Mouse (Mus musculus): Measurements from ENCODE around the gene Scn5a. TPM values are rescaled to one million over a fixed set of nuclear protein-coding genes. Genes with fewer than 3 reads are reported as not detected.

The Scn5a gene
- total RNA-seq, 1 experiment from 2014 or later = not detected

DNA sequence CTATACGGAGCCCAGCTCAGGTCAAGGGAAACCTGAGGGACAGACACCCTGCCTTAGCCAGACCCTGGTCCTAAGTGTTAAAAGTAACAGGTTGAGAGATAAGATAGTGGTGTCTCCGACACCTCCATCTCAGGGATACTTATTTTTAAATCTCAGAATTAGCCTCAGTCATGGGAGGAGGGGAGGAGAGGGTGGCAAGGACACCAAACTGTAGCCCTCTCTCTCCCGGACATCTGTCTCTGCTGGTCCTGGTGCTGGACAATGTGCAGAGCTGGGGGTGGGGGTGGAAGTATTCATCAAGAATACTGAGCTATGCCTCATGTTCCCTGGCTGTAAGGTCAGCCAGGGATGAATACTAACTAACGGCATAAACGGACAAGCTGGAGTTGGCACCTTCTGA lies 62.0 kb downstream of the Scn5a start:
- ATAC-seq (replicated peaks; ENCODE audit: insufficient number of reproducible peaks, low FRiP score, low TSS enrichment, poor library complexity, severe bottlenecking) = no peak

- no peak for ATAC-seq (replicated peaks; ENCODE audit: insufficient number of reproducible peaks, low FRiP score, low TSS enrichment, poor library complexity, severe bottlenecking)
Measured at GRCm38 (mm10) chr9:119515454-119515853, 63.4 kb downstream of the Scn5a start.

- no peak for ATAC-seq (replicated peaks; ENCODE audit: insufficient number of reproducible peaks, low FRiP score, low TSS enrichment, poor library complexity, severe bottlenecking)
Measured at GRCm38 (mm10) chr9:119514986-119515385, 63.8 kb downstream of the Scn5a start.

DNA sequence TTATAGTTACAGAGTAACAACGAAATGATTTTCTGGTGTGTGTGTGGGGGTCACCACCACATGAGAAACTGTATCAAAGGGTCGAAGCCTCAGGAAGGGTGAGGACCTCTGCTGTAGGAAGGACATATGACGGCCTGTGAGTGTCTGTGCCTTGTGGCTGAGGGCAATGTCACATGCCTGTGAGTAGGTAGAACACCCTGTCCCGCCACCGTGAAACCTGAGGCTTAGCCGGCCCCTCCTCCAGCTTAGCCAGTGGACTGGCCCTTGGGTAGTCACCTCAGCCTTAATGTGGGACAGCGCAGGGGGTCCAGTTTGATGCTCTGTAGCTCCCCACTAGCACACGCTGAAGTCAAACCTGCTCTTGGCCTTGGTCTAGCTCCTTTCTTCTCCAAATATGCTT lies 65.0 kb downstream of the Scn5a start:
- ATAC-seq (replicated peaks; ENCODE audit: insufficient number of reproducible peaks, low FRiP score, low TSS enrichment, poor library complexity, severe bottlenecking) = no peak

DNA sequence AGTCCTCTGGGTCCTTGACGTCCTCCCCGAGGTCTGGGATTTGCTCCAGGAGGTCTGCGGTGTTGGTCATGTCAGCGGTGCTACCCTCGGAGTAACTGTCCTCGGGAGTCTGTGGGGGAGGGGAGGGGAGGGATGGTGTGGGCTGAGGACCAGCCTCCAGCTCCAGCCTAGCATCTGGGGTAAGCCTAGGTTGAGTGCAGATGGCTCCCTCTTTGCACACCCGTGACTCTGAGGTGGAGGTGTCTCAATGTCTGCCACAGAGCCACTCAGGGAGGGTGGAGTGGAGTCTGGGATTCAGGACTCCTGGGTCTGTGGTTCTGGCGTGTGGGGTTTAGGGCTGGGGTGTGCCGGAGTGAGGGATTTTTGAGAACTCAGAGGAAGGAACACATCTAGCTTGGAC lies 65.8 kb downstream of the Scn5a start:
- ATAC-seq (replicated peaks; ENCODE audit: insufficient number of reproducible peaks, low FRiP score, low TSS enrichment, poor library complexity, severe bottlenecking) = no peak

DNA sequence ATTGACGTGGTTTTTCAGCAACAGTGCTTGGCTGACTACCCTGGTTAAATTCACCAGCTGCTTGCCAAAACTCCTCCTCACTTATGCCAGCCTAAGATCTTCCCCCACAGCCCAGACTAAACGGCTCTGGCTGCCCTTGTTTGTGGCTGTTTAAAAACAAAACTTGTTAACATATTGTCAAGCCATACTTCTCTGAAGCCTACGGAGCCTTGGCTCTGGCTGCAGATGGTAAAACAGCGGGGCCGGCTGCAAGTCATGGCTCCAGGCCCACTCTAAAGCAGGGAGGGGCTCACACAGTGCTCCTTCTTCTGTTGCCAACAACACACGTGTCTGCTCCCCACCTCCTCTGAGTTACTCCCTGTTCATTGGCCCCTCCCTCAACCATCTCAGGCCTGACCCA lies 67.9 kb downstream of the Scn5a start:
- no peak for ATAC-seq (replicated peaks; ENCODE audit: insufficient number of reproducible peaks, low FRiP score, low TSS enrichment, poor library complexity, severe bottlenecking)

DNA sequence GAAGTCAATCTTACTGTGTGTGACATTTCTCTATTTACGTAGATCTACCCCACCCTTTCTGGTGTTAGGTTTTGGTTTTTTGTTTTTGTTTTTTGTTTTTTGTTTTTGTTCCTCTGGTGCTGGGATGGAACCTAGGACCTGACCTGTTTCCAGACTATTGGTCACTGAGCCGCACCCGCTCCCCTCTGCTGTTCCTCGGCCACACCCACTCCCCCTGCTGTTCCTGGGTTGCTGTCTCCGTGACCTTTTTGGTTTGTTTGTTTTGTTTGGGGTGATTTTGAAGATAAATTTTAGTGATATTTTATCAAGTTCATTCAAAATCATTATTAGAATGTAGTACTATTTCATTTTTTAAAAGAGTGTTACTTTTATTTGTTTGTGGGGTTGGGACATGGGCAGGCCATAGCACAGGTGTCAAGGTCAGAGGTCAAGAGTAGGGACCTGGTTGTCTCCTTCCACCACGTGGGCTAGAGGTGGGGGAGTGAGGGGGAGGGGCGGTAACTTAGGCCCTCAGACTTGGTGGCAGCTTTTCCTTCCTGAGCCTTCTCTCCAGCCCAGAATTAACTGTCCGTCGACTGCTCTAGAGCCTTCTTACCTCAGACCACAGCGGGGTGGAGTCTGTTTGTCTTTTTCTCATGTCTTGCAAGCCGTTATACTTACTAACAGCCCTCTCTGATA lies 73.7 kb downstream of the Scn5a start:
- no peak for ATAC-seq (replicated peaks; ENCODE audit: insufficient number of reproducible peaks, low FRiP score, low TSS enrichment, poor library complexity, severe bottlenecking)

DNA sequence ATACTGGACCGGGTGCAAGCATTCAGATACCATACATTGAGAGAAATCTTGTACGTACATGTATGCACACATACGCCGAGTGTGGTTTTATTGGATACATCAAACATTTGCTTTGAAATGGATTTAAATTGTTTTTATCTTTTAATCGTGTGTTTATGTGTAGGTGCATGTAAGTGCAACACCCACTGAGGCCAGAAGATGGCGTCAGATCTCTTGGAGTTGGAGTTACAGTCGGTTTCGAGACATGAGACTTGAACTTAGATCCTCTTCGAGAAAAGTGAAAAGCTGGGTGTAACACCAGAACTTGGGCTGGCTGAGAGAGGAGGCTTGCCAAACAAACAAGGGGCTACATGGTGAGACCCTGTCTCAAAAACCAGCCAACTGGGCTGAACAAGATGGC lies 75.2 kb downstream of the Scn5a start:
- ATAC-seq (replicated peaks; ENCODE audit: insufficient number of reproducible peaks, low FRiP score, low TSS enrichment, poor library complexity, severe bottlenecking) = no peak

GRCm38 (mm10) chr9:119498885-119499284 lies 79.9 kb downstream of the Scn5a start:
- no peak for ATAC-seq (replicated peaks; ENCODE audit: insufficient number of reproducible peaks, low FRiP score, low TSS enrichment, poor library complexity, severe bottlenecking)

DNA sequence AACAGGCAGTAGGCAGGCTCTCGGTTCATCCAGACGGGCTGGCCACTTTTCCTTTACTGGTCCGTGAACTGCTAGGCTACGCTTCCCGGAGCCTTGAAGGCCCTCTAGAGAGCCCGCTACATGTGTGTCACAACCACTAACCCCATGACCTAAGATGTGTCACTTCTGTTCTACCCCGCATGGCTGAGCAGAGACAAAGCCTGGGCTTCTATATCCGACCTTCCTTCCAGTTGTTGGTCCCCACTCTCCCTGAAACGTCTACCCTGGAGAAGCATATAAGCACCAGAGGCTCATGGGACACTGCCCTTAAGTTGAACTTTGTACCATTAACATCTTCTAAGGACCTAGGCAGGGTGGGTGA lies 80.6 kb downstream of the Scn5a start:
- no peak for ATAC-seq (replicated peaks; ENCODE audit: insufficient number of reproducible peaks, low FRiP score, low TSS enrichment, poor library complexity, severe bottlenecking)

GRCm38 (mm10) chr9:119497546-119498246 lies 81.1 kb downstream of the Scn5a start:
- ATAC-seq (replicated peaks; ENCODE audit: insufficient number of reproducible peaks, low FRiP score, low TSS enrichment, poor library complexity, severe bottlenecking) = no peak

DNA sequence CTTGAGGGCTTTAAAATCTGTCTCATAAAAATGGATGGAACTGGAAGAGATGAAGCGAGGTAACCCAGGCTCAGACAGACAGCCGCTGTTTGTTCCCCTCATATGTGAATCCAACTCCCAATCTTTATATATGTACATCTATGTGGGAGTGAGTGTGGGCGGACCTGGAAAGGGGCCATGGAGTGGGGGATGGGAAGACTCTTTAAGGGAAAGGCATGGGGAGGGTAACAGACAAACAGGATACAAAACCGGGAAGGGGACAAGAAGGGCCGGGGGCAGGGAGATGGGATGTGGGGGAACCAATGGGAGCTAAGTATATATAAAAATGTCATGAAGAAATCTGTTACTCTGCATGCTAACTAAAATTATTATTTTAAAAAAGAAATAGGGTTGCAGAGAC lies 81.9 kb downstream of the Scn5a start:
- no peak for ATAC-seq (replicated peaks; ENCODE audit: insufficient number of reproducible peaks, low FRiP score, low TSS enrichment, poor library complexity, severe bottlenecking)

DNA sequence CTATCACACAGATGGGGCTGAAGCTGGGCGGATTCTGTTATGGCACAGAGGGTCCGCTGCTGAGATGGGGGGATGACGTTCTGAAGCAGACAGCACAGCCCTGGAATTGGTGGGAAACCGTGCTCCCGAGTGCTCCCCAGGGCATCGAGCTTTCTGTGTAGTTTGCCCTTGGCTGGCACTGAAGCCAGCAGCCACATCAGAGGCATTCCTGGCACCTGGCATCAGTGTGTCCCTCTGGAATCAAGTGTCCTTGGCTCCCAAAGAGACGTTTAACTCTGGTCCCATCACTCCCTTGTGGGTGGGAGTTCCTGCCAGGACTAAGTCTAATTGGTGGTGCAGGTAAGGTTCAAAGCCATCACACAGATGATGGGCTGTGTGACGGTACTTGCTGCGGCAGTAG lies 82.5 kb downstream of the Scn5a start:
- ATAC-seq (replicated peaks; ENCODE audit: insufficient number of reproducible peaks, low FRiP score, low TSS enrichment, poor library complexity, severe bottlenecking) = no peak

- ATAC-seq (replicated peaks; ENCODE audit: insufficient number of reproducible peaks, low FRiP score, low TSS enrichment, poor library complexity, severe bottlenecking) = no peak
Measured at GRCm38 (mm10) chr9:119484868-119485267, 93.9 kb downstream of the Scn5a start.

DNA sequence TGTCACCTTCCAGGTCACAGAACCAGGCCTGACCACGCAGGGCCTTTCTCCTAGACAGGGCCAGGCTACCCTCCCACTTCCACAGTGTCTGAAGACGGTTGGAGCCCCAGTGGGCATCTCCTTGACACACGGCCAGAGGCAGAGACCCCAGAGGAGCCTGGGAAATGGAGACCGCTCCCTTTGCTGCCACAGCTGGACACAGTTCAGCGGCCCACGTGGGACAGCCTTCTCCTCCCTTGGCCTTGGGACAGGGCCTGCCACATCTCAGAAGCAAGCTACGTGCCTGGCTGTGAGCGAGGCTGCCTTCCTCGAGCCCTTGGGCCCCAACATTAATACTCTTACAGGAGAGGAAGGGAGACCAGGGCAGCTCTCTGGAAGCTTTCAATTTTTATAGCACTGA lies 94.4 kb downstream of the Scn5a start:
- no peak for ATAC-seq (replicated peaks; ENCODE audit: insufficient number of reproducible peaks, low FRiP score, low TSS enrichment, poor library complexity, severe bottlenecking)

- ATAC-seq (replicated peaks; ENCODE audit: insufficient number of reproducible peaks, low FRiP score, low TSS enrichment, poor library complexity, severe bottlenecking) = no peak
Measured at GRCm38 (mm10) chr9:119483554-119484353, 95.1 kb downstream of the Scn5a start.

DNA sequence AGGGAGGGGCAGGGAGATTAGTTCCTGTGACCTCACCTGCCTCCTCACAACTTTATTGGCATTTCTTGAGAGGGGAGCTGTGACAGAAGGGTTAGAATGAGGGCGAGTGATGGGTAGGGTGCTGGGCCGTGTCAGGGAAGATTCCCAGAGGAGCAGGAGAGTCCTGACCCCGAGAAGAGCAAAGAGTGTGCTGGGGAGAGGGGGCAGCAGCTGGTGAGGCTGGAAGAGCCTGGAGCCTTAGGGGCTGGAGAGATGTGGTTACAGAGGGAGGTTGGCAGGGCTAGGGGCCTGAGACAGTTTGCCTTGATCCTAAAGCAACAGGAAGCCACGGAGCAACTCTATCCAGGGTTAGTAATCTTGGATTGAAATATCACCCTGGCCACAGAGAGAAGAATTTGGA lies 97.2 kb downstream of the Scn5a start:
- no peak for ATAC-seq (replicated peaks; ENCODE audit: insufficient number of reproducible peaks, low FRiP score, low TSS enrichment, poor library complexity, severe bottlenecking)

GRCm38 (mm10) chr9:119479297-119479696 lies 99.5 kb downstream of the Scn5a start:
- no peak for ATAC-seq (replicated peaks; ENCODE audit: insufficient number of reproducible peaks, low FRiP score, low TSS enrichment, poor library complexity, severe bottlenecking)

- ATAC-seq (replicated peaks; ENCODE audit: insufficient number of reproducible peaks, low FRiP score, low TSS enrichment, poor library complexity, severe bottlenecking) = no peak
Measured at GRCm38 (mm10) chr9:119478345-119478744, 100.5 kb downstream of the Scn5a start.

DNA sequence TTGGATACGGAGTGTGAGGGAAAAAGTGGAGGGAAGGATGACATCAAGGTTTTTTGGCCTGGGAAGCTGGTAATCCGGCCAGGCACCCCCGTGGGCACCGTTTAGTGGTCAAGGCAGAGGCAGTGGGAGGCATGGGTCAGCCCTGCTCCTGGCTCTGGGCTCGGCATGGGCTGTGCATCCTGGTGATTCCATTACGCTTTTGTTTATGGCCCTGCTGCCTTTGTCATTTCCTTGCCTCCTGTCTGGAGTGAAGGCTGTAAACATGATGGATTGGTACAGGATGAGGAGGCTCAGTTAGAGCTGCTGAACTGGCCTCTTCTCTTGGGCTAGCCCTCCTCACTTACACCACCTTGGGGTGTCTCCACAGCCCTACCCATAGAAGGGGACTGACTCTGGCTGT lies 101.1 kb downstream of the Scn5a start:
- no peak; the same call in 1 of the 2 replicates for ATAC-seq (replicated peaks; ENCODE audit: insufficient number of reproducible peaks, low FRiP score, low TSS enrichment, poor library complexity, severe bottlenecking)

All from monocyte, adult 5-6 weeks (primary cell).